8 mouse cellular contexts compared by ENCODE assay signal in the genomic region with DNA sequence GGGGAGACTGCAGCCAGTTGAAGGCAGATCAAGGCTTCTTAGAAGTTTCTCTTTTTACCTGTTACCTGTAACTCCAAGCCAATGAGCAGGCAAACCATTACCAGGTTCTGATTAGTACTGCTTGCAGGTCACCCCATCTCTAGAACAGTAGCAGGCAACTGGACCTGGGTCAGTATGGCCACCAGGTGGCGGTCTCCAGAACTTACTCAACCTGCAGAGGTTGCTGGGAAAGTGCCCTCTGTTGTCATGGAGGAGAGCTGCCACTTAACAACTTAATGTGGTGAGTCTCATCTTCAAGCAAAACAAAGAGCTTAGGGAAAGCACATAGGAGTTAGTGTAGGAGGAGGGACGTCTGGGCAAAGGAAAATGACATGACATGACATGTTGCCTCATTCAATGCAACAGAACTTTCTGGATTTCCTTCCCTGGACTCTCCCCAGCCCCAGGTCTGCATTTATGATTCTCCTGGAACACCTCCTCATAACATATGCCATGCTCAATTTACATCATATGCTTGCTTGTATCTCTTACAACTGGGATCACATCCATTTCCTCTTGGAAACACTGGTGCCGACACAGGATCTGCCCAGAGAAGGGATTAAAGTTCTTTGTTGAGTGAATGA.
DNase-seq lines count a peak whose midpoint lies in the region; ATAC-seq and TF ChIP-seq lines count a peak whose summit lies in the region.

No protein-coding gene starts in this region.

- H3K27ac ChIP-seq in forebrain, postnatal 0 days (ENCODE audit: low read depth, low read length) = no peak overlapping the region
- H3K27ac ChIP-seq in forebrain, embryonic 12.5 days = no peak overlapping the region
- H3K27ac ChIP-seq in embryonic facial prominence, embryonic 13.5 days = peak overlapping the region; percentile 68; the same call in 1 of the 2 replicates

- ATAC-seq in forebrain, postnatal 0 days = 0 out of 2 replicates have a peak, but pooled peaks have one; percentile 14
- no peak for ATAC-seq in forebrain, embryonic 12.5 days (ENCODE audit: low FRiP score)
- ATAC-seq in embryonic facial prominence, embryonic 13.5 days (ENCODE audit: insufficient number of reproducible peaks, insufficient read depth, low FRiP score, low TSS enrichment, low read depth) = no peak

- no peaks in the 10 kb centered on the region for H3K36me3 ChIP-seq in forebrain, postnatal 0 days (ENCODE audit: insufficient read depth)
- no peaks in the 10 kb centered on the region for H3K36me3 ChIP-seq in forebrain, embryonic 12.5 days (replicated peaks)
- H3K36me3 ChIP-seq in embryonic facial prominence, embryonic 13.5 days = no peaks in the 10 kb centered on the region

- no peak overlapping the region for H3K4me2 ChIP-seq in forebrain, postnatal 0 days (ENCODE audit: low read depth)
- H3K4me2 ChIP-seq in forebrain, embryonic 12.5 days = no peak overlapping the region
- no peak overlapping the region for H3K4me2 ChIP-seq in embryonic facial prominence, embryonic 13.5 days

- no peak overlapping the region for H3K4me3 ChIP-seq in forebrain, postnatal 0 days (ENCODE audit: low read depth, low read length)
- H3K4me3 ChIP-seq in forebrain, embryonic 12.5 days (replicated peaks) = no peak overlapping the region
- H3K4me3 ChIP-seq in embryonic facial prominence, embryonic 13.5 days = no peak overlapping the region

- WGBS in forebrain, postnatal 0 days = 35% methylated on average over 3 of the region's 3 CpGs
- 44% methylated on average over 3 of the region's 3 CpGs for WGBS in forebrain, embryonic 12.5 days
- 34% methylated on average over 3 of the region's 3 CpGs for WGBS in embryonic facial prominence, embryonic 13.5 days

- H3K9me3 ChIP-seq in forebrain, postnatal 0 days (ENCODE audit: low read length) = no peaks in the 10 kb centered on the region
- no peaks in the 10 kb centered on the region for H3K9me3 ChIP-seq in forebrain, embryonic 12.5 days
- no peaks in the 10 kb centered on the region for H3K9me3 ChIP-seq in embryonic facial prominence, embryonic 13.5 days

- H3K4me1 ChIP-seq in forebrain, postnatal 0 days (ENCODE audit: insufficient read depth) = no peaks in the 10 kb centered on the region
- no peaks in the 10 kb centered on the region for H3K4me1 ChIP-seq in forebrain, embryonic 12.5 days
- peaks cover 19% of the 10 kb centered on the region; the same call in 1 of the 2 replicates for H3K4me1 ChIP-seq in embryonic facial prominence, embryonic 13.5 days

- H3K9ac ChIP-seq in forebrain, postnatal 0 days = no peak overlapping the region
- no peak overlapping the region for H3K9ac ChIP-seq in forebrain, embryonic 12.5 days
- no peak overlapping the region for H3K9ac ChIP-seq in embryonic facial prominence, embryonic 13.5 days

- no peak for DNase-seq in forebrain, postnatal 0 days
- DNase-seq in A20 (ENCODE audit: low read depth, low spot score) = peak; percentile 65
- peak; percentile 72 for DNase-seq in brain, adult 2 months (ENCODE audit: low read depth, low spot score)
- peak; percentile 70 to 79 for DNase-seq in kidney, adult 8-10 months
- peak; percentile 86 for DNase-seq in lung, postnatal 10 days
- DNase-seq in thymus, postnatal 0 days (ENCODE audit: low spot score) = peak; percentile 56

- no peaks in the 10 kb centered on the region for H3K27me3 ChIP-seq in forebrain, postnatal 0 days (ENCODE audit: insufficient read depth, low read length)
- no peaks in the 10 kb centered on the region for H3K27me3 ChIP-seq in forebrain, embryonic 12.5 days
- H3K27me3 ChIP-seq in embryonic facial prominence, embryonic 13.5 days = no peaks in the 10 kb centered on the region

- peak; percentile 65 for TF ChIP-seq CTCF in forebrain, postnatal 0 days (IDR thresholded peaks at IDR 0.05; ENCODE audit: low read depth)
